Mouse (Mus musculus): ENCODE measurements at regions not wholly inside any gene's neighbourhood (a gene's known extent, or its start where the extent isn't known, plus 50 kb on each side); places are given as distances from the start of the nearest gene placed in this dataset.

- no peak for TF ChIP-seq POLR2A (IDR thresholded peaks at IDR 0.05; ENCODE audit: extremely low read depth, insufficient read depth, low read length)
- TF ChIP-seq CTCF (IDR thresholded peaks at IDR 0.05; ENCODE audit: extremely low read depth, insufficient read depth, low read length) = no peak
Measured at GRCm38 (mm10) chr5:91797362-91797761, 165.5 kb downstream of the Rchy1 start.

Data from cortical plate, adult 2 months (tissue).